Mouse (Mus musculus): Measurements from ENCODE around the gene Crlf3. TPM values are rescaled to one million over a fixed set of nuclear protein-coding genes. Genes with fewer than 3 reads are reported as not detected.
"Not testable (repeated sequence)": the region's sequence is repeated elsewhere in the genome, so short reads cannot be mapped to it uniquely, and the experiment has no call there.

Gene Crlf3
- polyA plus RNA-seq, 1 experiment = 6.3 TPM

GRCm38 (mm10) chr11:80078831-80079230 is 2.0 kb downstream of the Crlf3 start:
- Histone ChIP-seq H3K36me3 (ENCODE audit: control insufficient read depth, insufficient read depth, low read length) (no peaks in the 10 kb centered on the region), H3K4me1 (ENCODE audit: control insufficient read depth, insufficient read depth, low read length) (peaks cover 4% of the 10 kb centered on the region; the same call in 1 of the 2 replicates), H3K4me3 (ENCODE audit: control insufficient read depth, low read depth, low read length) (no peak overlapping the region), H3K27ac (ENCODE audit: control insufficient read depth, insufficient read depth, low read depth, low read length) (no peak overlapping the region), H3K27me3 (ENCODE audit: control insufficient read depth, insufficient read depth, low read length) (no peaks in the 10 kb centered on the region)
- TF ChIP-seq CTCF (IDR thresholded peaks at IDR 0.05; ENCODE audit: control insufficient read depth, insufficient read depth, insufficient replicate concordance, low read depth, low read length) (no peak), POLR2A (IDR thresholded peaks at IDR 0.05; ENCODE audit: control insufficient read depth, low read depth, low read length) (no peak)

GRCm38 (mm10) chr11:80077784-80078545 is 2.8 kb downstream of the Crlf3 start:
- H3K4me3 ChIP-seq (ENCODE audit: control insufficient read depth, low read depth, low read length) = no peak overlapping the region
- no peaks in the 10 kb centered on the region for H3K36me3 ChIP-seq (ENCODE audit: control insufficient read depth, insufficient read depth, low read length)
- peaks cover 4% of the 10 kb centered on the region; the same call in 1 of the 2 replicates for H3K4me1 ChIP-seq (ENCODE audit: control insufficient read depth, insufficient read depth, low read length)
- H3K27ac ChIP-seq (ENCODE audit: control insufficient read depth, insufficient read depth, low read depth, low read length) = no peak overlapping the region
- no peak for TF ChIP-seq CTCF (IDR thresholded peaks at IDR 0.05; ENCODE audit: control insufficient read depth, insufficient read depth, insufficient replicate concordance, low read depth, low read length)
- TF ChIP-seq POLR2A (IDR thresholded peaks at IDR 0.05; ENCODE audit: control insufficient read depth, low read depth, low read length) = no peak
- no peaks in the 10 kb centered on the region for H3K27me3 ChIP-seq (ENCODE audit: control insufficient read depth, insufficient read depth, low read length)

GRCm38 (mm10) chr11:80075608-80076277 is 5.0 kb downstream of the Crlf3 start:
- H3K27me3 ChIP-seq (ENCODE audit: control insufficient read depth, insufficient read depth, low read length) = no peaks in the 10 kb centered on the region
- H3K27ac ChIP-seq (ENCODE audit: control insufficient read depth, insufficient read depth, low read depth, low read length) = no peak overlapping the region
- H3K4me3 ChIP-seq (ENCODE audit: control insufficient read depth, low read depth, low read length) = no peak overlapping the region
- TF ChIP-seq POLR2A (IDR thresholded peaks at IDR 0.05; ENCODE audit: control insufficient read depth, low read depth, low read length) (no peak), CTCF (IDR thresholded peaks at IDR 0.05; ENCODE audit: control insufficient read depth, insufficient read depth, insufficient replicate concordance, low read depth, low read length) (no peak)
- H3K4me1 ChIP-seq (ENCODE audit: control insufficient read depth, insufficient read depth, low read length) = no peaks in the 10 kb centered on the region; the same call in 1 of the 2 replicates
- H3K36me3 ChIP-seq (ENCODE audit: control insufficient read depth, insufficient read depth, low read length) = no peaks in the 10 kb centered on the region

- Histone ChIP-seq H3K27ac (ENCODE audit: control insufficient read depth, insufficient read depth, low read depth, low read length) (no peak overlapping the region), H3K4me1 (ENCODE audit: control insufficient read depth, insufficient read depth, low read length) (no peaks in the 10 kb centered on the region), H3K36me3 (ENCODE audit: control insufficient read depth, insufficient read depth, low read length) (no peaks in the 10 kb centered on the region), H3K4me3 (ENCODE audit: control insufficient read depth, low read depth, low read length) (no peak overlapping the region), H3K27me3 (ENCODE audit: control insufficient read depth, insufficient read depth, low read length) (no peaks in the 10 kb centered on the region)
- TF ChIP-seq CTCF (IDR thresholded peaks at IDR 0.05; ENCODE audit: control insufficient read depth, insufficient read depth, insufficient replicate concordance, low read depth, low read length) (no peak), POLR2A (IDR thresholded peaks at IDR 0.05; ENCODE audit: control insufficient read depth, low read depth, low read length) (no peak)
These were observed 8.4 kb downstream of the Crlf3 start for GRCm38 (mm10) chr11:80072365-80072764.

- no peaks in the 10 kb centered on the region for H3K36me3 ChIP-seq (ENCODE audit: control insufficient read depth, insufficient read depth, low read length)
- H3K27ac ChIP-seq (ENCODE audit: control insufficient read depth, insufficient read depth, low read depth, low read length) = no peak overlapping the region
- no peaks in the 10 kb centered on the region for H3K4me1 ChIP-seq (ENCODE audit: control insufficient read depth, insufficient read depth, low read length)
- no peaks in the 10 kb centered on the region for H3K27me3 ChIP-seq (ENCODE audit: control insufficient read depth, insufficient read depth, low read length)
- no peak overlapping the region for H3K4me3 ChIP-seq (ENCODE audit: control insufficient read depth, low read depth, low read length)
- TF ChIP-seq CTCF (IDR thresholded peaks at IDR 0.05; ENCODE audit: control insufficient read depth, insufficient read depth, insufficient replicate concordance, low read depth, low read length) (no peak), POLR2A (IDR thresholded peaks at IDR 0.05; ENCODE audit: control insufficient read depth, low read depth, low read length) (no peak)
These were observed 9.8 kb downstream of the Crlf3 start for GRCm38 (mm10) chr11:80071039-80071438.

GRCm38 (mm10) chr11:80069815-80070214 is 11.0 kb downstream of the Crlf3 start:
- no peaks in the 10 kb centered on the region for H3K36me3 ChIP-seq (ENCODE audit: control insufficient read depth, insufficient read depth, low read length)
- no peaks in the 10 kb centered on the region for H3K27me3 ChIP-seq (ENCODE audit: control insufficient read depth, insufficient read depth, low read length)
- no peak overlapping the region for H3K4me3 ChIP-seq (ENCODE audit: control insufficient read depth, low read depth, low read length)
- TF ChIP-seq POLR2A (IDR thresholded peaks at IDR 0.05; ENCODE audit: control insufficient read depth, low read depth, low read length) (no peak), CTCF (IDR thresholded peaks at IDR 0.05; ENCODE audit: control insufficient read depth, insufficient read depth, insufficient replicate concordance, low read depth, low read length) (no peak)
- H3K4me1 ChIP-seq (ENCODE audit: control insufficient read depth, insufficient read depth, low read length) = no peaks in the 10 kb centered on the region
- no peak overlapping the region for H3K27ac ChIP-seq (ENCODE audit: control insufficient read depth, insufficient read depth, low read depth, low read length)

- no peak for TF ChIP-seq CTCF (IDR thresholded peaks at IDR 0.05; ENCODE audit: control insufficient read depth, insufficient read depth, insufficient replicate concordance, low read depth, low read length)
- no peak overlapping the region for H3K27ac ChIP-seq (ENCODE audit: control insufficient read depth, insufficient read depth, low read depth, low read length)
- H3K36me3 ChIP-seq (ENCODE audit: control insufficient read depth, insufficient read depth, low read length) = no peaks in the 10 kb centered on the region
- H3K4me3 ChIP-seq (ENCODE audit: control insufficient read depth, low read depth, low read length) = no peak overlapping the region
- H3K27me3 ChIP-seq (ENCODE audit: control insufficient read depth, insufficient read depth, low read length) = no peaks in the 10 kb centered on the region
- H3K4me1 ChIP-seq (ENCODE audit: control insufficient read depth, insufficient read depth, low read length) = no peaks in the 10 kb centered on the region
These were observed 13.2 kb downstream of the Crlf3 start for GRCm38 (mm10) chr11:80067558-80067957.

- not testable (repeated sequence) for H3K27me3 ChIP-seq (ENCODE audit: control insufficient read depth, insufficient read depth, low read length); H3K36me3 ChIP-seq (ENCODE audit: control insufficient read depth, insufficient read depth, low read length); H3K4me1 ChIP-seq (ENCODE audit: control insufficient read depth, insufficient read depth, low read length); H3K27ac ChIP-seq (ENCODE audit: control insufficient read depth, insufficient read depth, low read depth, low read length); H3K4me3 ChIP-seq (ENCODE audit: control insufficient read depth, low read depth, low read length)
These were observed 14.4 kb downstream of the Crlf3 start for GRCm38 (mm10) chr11:80066373-80066772.

Data from testis, adult 2 months (tissue).